Mouse (Mus musculus) forebrain, embryonic 14.5 days (tissue): Measurements from ENCODE around the gene Kcna3. TPM values are rescaled to one million over a fixed set of nuclear protein-coding genes. Genes with fewer than 3 reads are reported as not detected.

Source experiments
- ATAC-seq: fragments of 200-750 bp; cut with Nextera tagmentation; 2 replicates; pipeline ENCODE4 v1.8.0; 2017; ENCODE audit warnings: mild to moderate bottlenecking, moderate library complexity
- DNase-seq: peaks from one replicate; pipeline ENCODE4 v3.0.0-alpha.2; 2015; ENCODE audit warnings: low spot score
- H3K27ac ChIP-seq: fragments of 300-500 bp; sonication (generic); 2 replicates; pipeline ENCODE4 v1.5.1; 2014; ENCODE audit warnings: low read depth, mild to moderate bottlenecking, control low read depth, low read length, moderate library complexity
- H3K27me3 ChIP-seq: fragments of 300-500 bp; sonication (generic); replicated peaks from 2 replicates; pipeline ENCODE4 v1.6.1; 2014; ENCODE audit warnings: low read length, control low read depth, mixed read lengths; ENCODE audit not compliant: control insufficient read depth, insufficient read depth
- H3K36me3 ChIP-seq: fragments of 300-500 bp; sonication (generic); 2 replicates; pipeline ENCODE4 v1.6.1; 2014; ENCODE audit warnings: low read length, control low read depth; ENCODE audit not compliant: control insufficient read depth, insufficient read depth
- H3K4me1 ChIP-seq: fragments of 300-500 bp; sonication (generic); 2 replicates; pipeline ENCODE4 v1.6.1; 2014; ENCODE audit warnings: antibody characterized with exemption, low read length, control low read depth; ENCODE audit not compliant: control insufficient read depth, insufficient read depth
- H3K4me2 ChIP-seq: fragments of 300-500 bp; sonication (generic); 2 replicates; pipeline ENCODE4 v1.6.1; 2014; ENCODE audit warnings: mild to moderate bottlenecking, control low read depth, low read length
- H3K4me3 ChIP-seq: fragments of 300-500 bp; sonication (generic); 2 replicates; pipeline ENCODE4 v1.5.1; 2014; ENCODE audit warnings: low read depth, low read length, control low read depth
- H3K9ac ChIP-seq: fragments of 300-500 bp; sonication (generic); 2 replicates; pipeline ENCODE4 v1.6.1; 2014; ENCODE audit warnings: mild to moderate bottlenecking, low read length, control low read depth, moderate library complexity
- H3K9me3 ChIP-seq: fragments of 300-500 bp; sonication (generic); replicated peaks from 2 replicates; pipeline ENCODE4 v1.6.1; 2016; ENCODE audit warnings: low read length, control low read depth, mixed read lengths; ENCODE audit not compliant: control insufficient read depth
- WGBS: fragments of 180-500 bp; shearing (Covaris S2); extraction: QIAGEN DNeasy Blood & Tissue Kit; methylation state at CpG from one replicate; pipeline ENCODE4 v1.1.7; 2014; 5-methylcytosine and 5-hydroxymethylcytosine counted together
- polyA plus RNA-seq: library from polyadenylated mRNA; unstranded; fragments of >200 nt; fragmentation: Nextera tagmentation; extraction: Ambion mirVana; gene quantifications from 2 replicates; pipeline ENCODE4 v1.2.1, GENCODE M21; 2014

Kcna3 gene
- polyA plus RNA-seq, 1 experiment from 2014 or later = 10.3 TPM

- no peaks in the 10 kb centered on the region for H3K27me3 ChIP-seq
- H3K9ac ChIP-seq = no peak overlapping the region
- H3K9me3 ChIP-seq = no peaks in the 10 kb centered on the region
- H3K4me2 ChIP-seq = no peak overlapping the region
- no peaks in the 10 kb centered on the region for H3K36me3 ChIP-seq
- no peak for ATAC-seq
- no peak for DNase-seq
- H3K4me1 ChIP-seq = no peaks in the 10 kb centered on the region
- H3K27ac ChIP-seq = no peak overlapping the region
- 88% methylated on average over 3 of the region's 3 CpGs for WGBS
- no peak overlapping the region for H3K4me3 ChIP-seq
These were observed 40.7 kb downstream of the Kcna3 start for GRCm38 (mm10) chr3:107076658-107077057.

- WGBS = 95% methylated on average over 2 of the region's 2 CpGs
- H3K4me2 ChIP-seq = no peak overlapping the region
- ATAC-seq (no peak), DNase-seq (no peak)
- H3K9me3 ChIP-seq = no peaks in the 10 kb centered on the region
- no peak overlapping the region for H3K4me3 ChIP-seq
- no peak overlapping the region for H3K9ac ChIP-seq
- H3K27me3 ChIP-seq = no peaks in the 10 kb centered on the region
- H3K27ac ChIP-seq = no peak overlapping the region
- H3K36me3 ChIP-seq = no peaks in the 10 kb centered on the region
- H3K4me1 ChIP-seq = no peaks in the 10 kb centered on the region
These were observed 41.1 kb downstream of the Kcna3 start for GRCm38 (mm10) chr3:107077101-107077500.

- Histone ChIP-seq H3K27me3 (no peaks in the 10 kb centered on the region), H3K9ac (no peak overlapping the region), H3K4me1 (no peaks in the 10 kb centered on the region), H3K4me3 (no peak overlapping the region), H3K9me3 (no peaks in the 10 kb centered on the region), H3K4me2 (no peak overlapping the region), H3K27ac (no peak overlapping the region), H3K36me3 (no peaks in the 10 kb centered on the region)
- 84% methylated on average over 3 of the region's 3 CpGs for WGBS
- ATAC-seq = no peak
- no peak for DNase-seq
These were observed 44.8 kb downstream of the Kcna3 start for GRCm38 (mm10) chr3:107080803-107081202.

GRCm38 (mm10) chr3:107081227-107081626 is 45.3 kb downstream of the Kcna3 start:
- H3K4me2 ChIP-seq = no peak overlapping the region
- no peaks in the 10 kb centered on the region for H3K36me3 ChIP-seq
- H3K27ac ChIP-seq = no peak overlapping the region
- WGBS = 21% methylated on average over 3 of the region's 3 CpGs
- H3K9me3 ChIP-seq = no peaks in the 10 kb centered on the region
- H3K9ac ChIP-seq = no peak overlapping the region
- DNase-seq (peak; percentile 74), ATAC-seq (0 out of 2 replicates have a peak, but pooled peaks have one; percentile 23)
- no peaks in the 10 kb centered on the region for H3K27me3 ChIP-seq
- no peak overlapping the region for H3K4me3 ChIP-seq
- H3K4me1 ChIP-seq = no peaks in the 10 kb centered on the region

GRCm38 (mm10) chr3:107084586-107084985 is 48.6 kb downstream of the Kcna3 start:
- Histone ChIP-seq H3K36me3 (no peaks in the 10 kb centered on the region), H3K27ac (no peak overlapping the region), H3K4me3 (no peak overlapping the region), H3K4me1 (no peaks in the 10 kb centered on the region), H3K9me3 (no peaks in the 10 kb centered on the region), H3K27me3 (no peaks in the 10 kb centered on the region), H3K4me2 (no peak overlapping the region), H3K9ac (no peak overlapping the region)
- 85% methylated on average over 3 of the region's 3 CpGs for WGBS
- ATAC-seq (no peak), DNase-seq (no peak)

GRCm38 (mm10) chr3:107087410-107087809 is 51.4 kb downstream of the Kcna3 start:
- no peaks in the 10 kb centered on the region for H3K9me3 ChIP-seq
- H3K9ac ChIP-seq = no peak overlapping the region
- no peaks in the 10 kb centered on the region for H3K4me1 ChIP-seq
- 91% methylated on average over 4 of the region's 4 CpGs for WGBS
- no peak for ATAC-seq
- no peak for DNase-seq
- no peak overlapping the region for H3K4me2 ChIP-seq
- H3K36me3 ChIP-seq = no peaks in the 10 kb centered on the region
- H3K4me3 ChIP-seq = no peak overlapping the region
- H3K27me3 ChIP-seq = no peaks in the 10 kb centered on the region
- H3K27ac ChIP-seq = no peak overlapping the region

Other genes starting within 250 kb of the Kcna3 start
- 4.4 TPM in 2 replicates for gene Cd53, start 246.0 kb upstream of the Kcna3 start, polyA plus RNA-seq
- gene Olfr266, start 209.9 kb upstream of the Kcna3 start, polyA plus RNA-seq = not detected in 2 replicates
- gene Kcna2, start 65.0 kb downstream of the Kcna3 start, polyA plus RNA-seq = 0.44 and 0.49 TPM in 2 replicates
- gene Kcna10, start 146.9 kb downstream of the Kcna3 start, polyA plus RNA-seq = not detected in 2 replicates
- not detected in 2 replicates for gene Cym, start 185.6 kb downstream of the Kcna3 start, polyA plus RNA-seq
- gene A630076J17Rik, start 194.4 kb downstream of the Kcna3 start, polyA plus RNA-seq = not detected in 2 replicates
- gene Prok1, start 203.5 kb downstream of the Kcna3 start, polyA plus RNA-seq = not detected in 2 replicates
- 242 and 292 TPM in 2 replicates for gene Lamtor5, start 242.7 kb downstream of the Kcna3 start, polyA plus RNA-seq